Mouse (Mus musculus) thymus, postnatal 10 days (tissue): ENCODE measurements at regions not wholly inside any gene's neighbourhood (a gene's known extent, or its start where the extent isn't known, plus 50 kb on each side); places are given as distances from the start of the nearest gene placed in this dataset.

Experiments used
- DNase-seq, 2 experiments: peaks; one replicate each; pipeline ENCODE4 v3.0.0; 2021; ENCODE audit warnings: low spot score in 2 of 2

- DNase-seq, result no peak
Observed at GRCm38 (mm10) chr12:39952854-39953253, 85.0 kb downstream of the Arl4a start.

- DNase-seq, result no peak
Observed at GRCm38 (mm10) chr12:39951911-39952310, 85.9 kb downstream of the Arl4a start.

DNA sequence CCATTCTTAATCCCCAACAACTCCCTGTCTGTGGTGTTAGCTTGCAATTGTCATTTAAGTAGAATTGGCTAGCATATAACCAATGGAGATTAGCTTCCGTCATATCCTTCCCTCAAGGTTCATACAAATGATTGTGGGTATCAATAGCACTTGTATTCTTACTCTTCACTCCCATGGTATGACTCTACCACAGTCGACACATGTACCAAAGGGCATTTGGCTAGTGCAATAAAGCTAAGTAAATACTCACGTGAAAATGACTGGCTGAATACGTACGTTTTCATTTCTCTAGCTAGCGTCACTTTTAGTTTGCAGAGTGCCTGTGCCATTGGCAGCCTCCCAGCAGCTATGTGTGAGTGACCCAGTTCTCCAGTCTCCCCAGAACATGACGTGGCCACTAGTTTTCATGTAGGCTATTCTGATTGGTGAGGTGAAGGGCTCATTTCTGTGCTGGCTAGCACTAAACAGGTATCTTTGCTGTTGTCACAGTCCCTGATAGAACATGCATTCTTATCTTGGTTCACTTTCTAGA, 87.5 kb downstream of the Arl4a start:
- no peak for DNase-seq

- DNase-seq, result no peak
Observed at GRCm38 (mm10) chr12:39942910-39943309, 94.9 kb downstream of the Arl4a start.

- DNase-seq, result no peak
Observed at GRCm38 (mm10) chr12:39941162-39941561, 96.7 kb downstream of the Arl4a start.

DNA sequence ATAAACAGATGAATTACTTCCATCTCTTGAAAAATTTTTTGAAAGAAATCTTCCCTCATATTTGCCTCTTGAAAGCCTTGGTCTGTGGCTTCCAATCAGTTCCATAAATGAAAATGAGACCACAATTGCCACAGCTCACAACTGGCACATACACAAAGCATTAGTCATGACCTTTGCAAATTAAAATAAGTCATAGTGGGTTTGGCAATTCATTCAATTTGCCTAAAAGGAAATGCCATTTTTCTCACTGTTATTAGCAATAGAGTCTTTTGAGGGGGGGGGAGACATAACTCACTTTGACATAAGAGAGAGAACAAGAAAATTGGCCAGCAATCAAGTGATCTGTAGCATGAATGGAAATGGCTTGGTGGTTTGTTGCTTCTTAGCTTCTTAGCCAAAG, 98.8 kb downstream of the Arl4a start:
- DNase-seq, result no peak

DNA sequence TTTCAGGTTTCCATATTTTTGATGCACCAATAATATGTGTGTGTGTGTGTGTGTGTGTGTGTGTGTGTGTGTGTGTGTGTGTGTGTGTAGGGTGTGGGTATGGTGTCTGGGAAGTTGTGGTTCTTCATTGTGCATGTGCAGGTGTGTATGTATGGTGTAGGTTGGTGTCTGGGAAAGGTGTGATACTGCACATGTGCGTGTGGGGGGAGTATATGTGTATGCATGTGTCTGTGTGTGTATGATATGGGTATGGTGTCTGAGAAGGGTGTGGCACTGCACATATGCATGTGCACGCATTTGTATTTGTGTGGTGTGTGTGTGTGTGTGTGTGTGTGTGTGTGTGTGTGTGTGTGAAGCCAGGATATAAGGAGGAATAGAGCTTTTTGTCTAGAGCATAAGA, 99.6 kb downstream of the Arl4a start:
- no peak for DNase-seq

DNA sequence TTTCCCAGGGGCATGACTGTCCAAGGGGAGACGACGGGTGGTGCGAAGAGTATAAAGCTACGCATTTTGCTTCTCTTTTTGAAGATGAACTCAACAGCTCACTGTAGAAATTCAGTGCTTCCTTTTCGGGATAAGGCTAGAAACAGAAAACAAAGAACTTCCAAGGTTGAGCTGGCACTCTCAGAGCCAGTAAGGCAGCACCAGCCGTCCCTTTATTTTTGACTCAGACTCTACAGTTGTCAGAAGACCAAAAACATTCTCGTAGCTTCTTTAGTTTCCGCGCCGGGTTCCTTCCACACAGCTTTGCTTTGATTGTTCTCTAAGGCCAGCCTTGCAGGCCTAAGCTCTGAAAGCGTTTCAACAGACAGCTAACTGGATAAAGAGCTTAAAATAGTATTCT, 101.5 kb downstream of the Arl4a start:
- DNase-seq, result no peak

GRCm38 (mm10) chr12:39935775-39936174, 102.0 kb downstream of the Arl4a start:
- DNase-seq, result no peak

DNA sequence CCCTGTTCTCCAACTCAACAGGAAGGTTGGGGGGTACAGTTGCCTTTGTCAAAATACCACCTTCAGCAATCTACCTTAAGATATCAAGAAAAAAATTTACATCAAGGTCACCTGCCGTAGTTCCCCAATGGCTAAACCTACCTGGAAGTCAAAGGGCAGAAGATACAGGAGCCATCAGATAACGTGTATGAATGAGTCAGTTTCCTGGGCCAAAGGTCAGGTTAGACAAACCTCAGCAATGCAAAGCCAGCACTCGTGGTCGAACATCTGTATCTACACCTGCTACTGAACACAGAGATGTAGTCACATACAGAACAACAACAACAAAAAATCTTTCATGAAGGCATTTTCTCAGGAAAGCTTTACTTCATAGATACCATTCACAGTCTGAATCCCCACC, 102.9 kb downstream of the Arl4a start:
- DNase-seq, result no peak

DNA sequence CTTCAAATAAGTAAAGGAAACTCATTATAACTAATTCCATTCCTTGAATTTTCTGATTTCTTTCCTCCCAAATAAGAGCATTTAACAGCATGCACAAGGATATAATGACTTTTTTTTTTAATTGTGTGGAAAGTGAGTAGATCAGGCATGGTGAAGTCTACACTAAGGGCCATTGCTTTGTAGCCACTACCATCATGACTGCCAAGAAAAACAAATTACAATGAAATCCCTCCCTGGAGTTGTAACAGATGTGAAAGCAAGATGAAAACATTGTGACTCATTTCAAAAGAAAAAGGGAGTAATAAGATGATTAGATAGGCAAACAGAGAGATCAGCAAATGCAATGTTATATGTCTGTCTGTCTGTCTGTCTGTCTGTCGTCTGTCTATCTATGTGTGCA, 106.6 kb downstream of the Arl4a start:
- DNase-seq, result no peak

DNA sequence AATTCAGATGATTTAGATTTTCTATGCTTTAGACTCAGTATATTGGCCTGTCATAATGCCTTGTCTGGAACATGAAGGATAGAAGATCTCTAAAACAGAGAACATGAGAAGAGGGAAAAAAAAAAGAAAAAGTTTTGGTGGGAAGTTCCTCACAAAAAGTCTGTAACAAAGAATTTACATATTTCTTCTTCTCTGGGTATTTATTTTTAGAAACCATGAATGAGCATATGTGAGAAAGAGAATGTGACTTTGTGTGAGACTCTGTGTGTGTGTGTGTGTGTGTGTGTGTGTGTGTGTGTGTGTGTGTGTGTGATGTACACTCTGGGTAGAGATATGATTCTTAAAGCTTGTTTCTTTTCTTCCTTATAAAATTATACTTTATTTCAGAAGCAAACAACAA, 109.9 kb downstream of the Arl4a start:
- no peak for DNase-seq

GRCm38 (mm10) chr12:39927014-39927413, 110.8 kb downstream of the Arl4a start:
- no peak for DNase-seq

- DNase-seq, result no peak
Observed at GRCm38 (mm10) chr12:39921481-39921880, 116.3 kb downstream of the Arl4a start.

DNA sequence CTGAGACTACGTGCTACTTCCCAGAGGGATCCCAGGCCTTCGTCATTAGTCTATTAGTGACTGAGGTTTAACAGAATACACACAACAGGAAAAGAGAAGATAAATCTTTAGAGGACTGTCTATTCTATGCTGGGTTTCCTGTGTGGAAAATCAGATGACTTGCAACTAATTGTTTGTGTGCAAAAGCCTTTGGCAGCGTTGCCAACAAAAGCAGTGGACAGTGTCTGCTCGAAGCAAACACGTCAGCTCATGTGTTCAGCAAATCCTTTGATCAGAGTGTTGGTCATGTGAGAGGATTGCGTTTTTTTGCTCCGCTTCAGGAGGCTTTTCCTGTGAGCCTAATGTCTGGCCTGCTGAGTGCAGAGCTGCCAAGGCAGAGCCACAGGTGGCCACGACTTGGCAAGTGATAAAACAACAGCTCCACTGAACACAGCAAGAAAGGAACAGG, 117.3 kb downstream of the Arl4a start:
- no peak for DNase-seq

GRCm38 (mm10) chr12:39919909-39920308, 117.9 kb downstream of the Arl4a start:
- no peak for DNase-seq

- DNase-seq, result no peak
Observed at GRCm38 (mm10) chr12:39888493-39888892, 149.3 kb downstream of the Arl4a start.

DNA sequence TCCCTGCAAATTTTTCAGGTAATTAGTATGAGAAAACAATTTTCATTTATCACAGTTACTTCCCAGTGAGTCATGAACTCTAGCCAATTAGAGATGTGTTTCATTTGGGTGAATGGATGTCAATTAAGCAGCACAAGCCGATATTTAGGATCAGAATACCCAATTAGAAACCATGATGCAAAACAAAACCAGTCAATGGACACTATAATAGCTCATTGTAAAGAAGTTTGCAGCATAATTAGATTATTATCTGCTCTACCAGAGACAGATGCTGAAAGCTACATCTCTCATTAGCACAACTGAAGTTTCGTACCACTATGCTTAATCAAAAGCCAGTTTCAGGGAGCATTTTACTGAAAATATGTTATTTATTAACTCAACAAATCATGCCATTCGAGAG, 152.5 kb downstream of the Arl4a start:
- no peak for DNase-seq

DNA sequence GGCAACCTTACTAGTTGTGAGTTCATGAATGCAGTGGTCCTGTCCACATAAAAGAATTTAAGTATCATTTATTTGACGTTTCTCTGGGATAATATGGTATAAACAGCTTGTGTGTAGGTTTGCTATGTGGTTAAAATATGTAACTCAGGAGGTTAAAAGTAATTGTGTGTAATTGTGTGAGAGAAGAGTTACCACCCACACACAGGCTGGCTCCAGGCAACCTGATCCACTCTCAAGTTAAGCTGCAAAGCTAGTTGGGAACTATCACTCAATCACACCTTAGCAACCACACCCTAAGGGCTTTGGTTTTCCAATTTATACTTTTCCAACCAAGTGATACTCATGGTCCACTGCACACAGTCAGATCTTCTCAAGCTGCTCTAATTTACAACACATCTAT, 157.5 kb downstream of the Arl4a start:
- DNase-seq, result no peak

- no peak for DNase-seq
Observed at GRCm38 (mm10) chr12:39873917-39874316, 163.9 kb downstream of the Arl4a start.

DNA sequence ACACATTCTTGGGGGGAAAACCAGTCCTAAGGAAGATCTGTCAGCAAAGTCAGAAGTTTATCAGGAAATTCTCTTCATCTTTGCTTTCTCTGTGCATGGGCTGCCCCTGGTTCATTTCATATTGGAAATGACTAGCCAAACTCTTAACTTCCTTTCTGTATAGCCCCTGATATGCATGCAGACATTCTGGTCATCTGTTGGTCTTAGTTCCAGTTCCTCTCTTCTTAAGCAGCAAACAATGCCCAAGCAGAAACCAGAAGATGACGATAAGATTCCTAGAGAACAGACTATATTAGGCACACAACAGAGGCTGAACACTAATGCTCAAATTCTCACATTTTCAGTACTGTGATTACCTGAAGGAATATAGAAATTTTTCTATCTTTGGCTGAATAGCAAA, 176.0 kb downstream of the Arl4a start:
- DNase-seq, result no peak

GRCm38 (mm10) chr12:39851610-39852009, 186.2 kb downstream of the Arl4a start:
- no peak for DNase-seq

GRCm38 (mm10) chr12:39849346-39850058, 188.3 kb downstream of the Arl4a start:
- no peak for DNase-seq

- no peak for DNase-seq
Observed at GRCm38 (mm10) chr12:39840615-39841014, 197.2 kb downstream of the Arl4a start.
